Mouse (Mus musculus): ENCODE results near the gene Carns1.

GRCm38 (mm10) chr19:4162646-4163542 lies 12.4 kb downstream of the Carns1 start, which contains the start of gene Rps6kb2:
- no peak for TF ChIP-seq POLR2A (IDR thresholded peaks at IDR 0.05; ENCODE audit: insufficient read depth, low read length)
- TF ChIP-seq CTCF (IDR thresholded peaks at IDR 0.05; ENCODE audit: low read depth, low read length), result no peak
- no peak for TF ChIP-seq EP300 (IDR thresholded peaks at IDR 0.05; ENCODE audit: insufficient read depth, low read depth, low read length)
